Mouse (Mus musculus): ENCODE data around the gene B2m. TPM values are rescaled to one million over a fixed set of nuclear protein-coding genes. Genes with fewer than 3 reads are reported as not detected.
A peak's percentile ranks its signal among the peaks of the same experiment; 100 is the strongest.

B2m gene
- polyA plus RNA-seq, 1 experiment = 1,293 TPM

DNA sequence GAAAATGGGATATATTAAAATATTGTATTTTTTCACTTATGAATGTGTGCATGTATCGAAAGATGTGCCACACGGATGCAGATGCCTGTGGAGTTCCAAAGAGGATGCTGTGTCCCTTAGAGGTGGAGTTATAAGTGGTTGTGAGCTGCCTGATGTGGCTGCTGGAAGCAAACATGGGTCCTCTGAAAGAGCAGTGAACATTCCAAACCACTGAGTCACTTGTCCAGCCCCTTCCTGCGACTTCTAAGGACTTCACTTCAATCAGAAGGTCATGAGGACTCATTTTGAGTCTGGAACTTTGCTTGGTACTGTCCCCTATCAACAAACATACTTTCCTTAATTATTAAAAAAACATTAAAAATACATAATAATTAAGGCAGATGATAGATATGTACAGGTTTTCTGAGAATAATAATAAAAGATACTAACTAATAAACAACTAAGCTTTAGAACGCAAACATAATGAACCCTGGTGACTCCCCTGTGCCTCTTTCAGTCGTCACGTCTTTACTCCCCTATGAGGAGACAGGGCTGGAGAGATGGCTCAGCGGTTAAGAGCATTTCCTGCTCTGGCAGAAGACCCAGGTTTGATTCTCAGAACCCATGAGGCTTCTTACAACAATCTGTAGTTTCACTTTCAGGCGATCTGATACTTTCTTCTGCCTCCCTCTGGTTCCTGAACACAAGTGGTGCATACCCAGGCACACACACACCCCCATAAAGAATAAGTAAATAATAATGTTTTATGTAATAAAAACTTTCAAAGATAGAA, 32.8 kb downstream of the B2m start:
- no peaks in the 10 kb centered on the region for H3K36me3 ChIP-seq (ENCODE audit: control insufficient read depth, insufficient read depth, low read length)
- no peak overlapping the region for H3K4me3 ChIP-seq (ENCODE audit: extremely low read depth, insufficient read depth, insufficient read length)
- 41% methylated on average over 8 of the region's 8 CpGs for WGBS
- no peaks in the 10 kb centered on the region for H3K27me3 ChIP-seq (ENCODE audit: control insufficient read depth, insufficient read depth, low read length)
- TF ChIP-seq CTCF (IDR thresholded peaks at IDR 0.05; ENCODE audit: extremely low read depth, insufficient read depth, insufficient read length, insufficient replicate concordance) (no peak), POLR2A (IDR thresholded peaks at IDR 0.05; ENCODE audit: low read depth, low read length) (no peak)
- peaks cover 3% of the 10 kb centered on the region; the same call in 1 of the 2 replicates for H3K4me1 ChIP-seq (ENCODE audit: control insufficient read depth, insufficient read depth, insufficient read length)
- no peak overlapping the region; the same call in 1 of the 2 replicates for H3K27ac ChIP-seq (ENCODE audit: insufficient read depth, low read length)
- DNase-seq (ENCODE audit: low read depth in 1 of 2, low spot score in 2 of 2) = peak in 1 of 2 experiments; percentile 29

- TF ChIP-seq CTCF (IDR thresholded peaks at IDR 0.05; ENCODE audit: extremely low read depth, insufficient read depth, insufficient read length, insufficient replicate concordance) = no peak
- no peak for TF ChIP-seq POLR2A (IDR thresholded peaks at IDR 0.05; ENCODE audit: low read depth, low read length)
- no peak overlapping the region for H3K4me3 ChIP-seq (ENCODE audit: extremely low read depth, insufficient read depth, insufficient read length)
- H3K27ac ChIP-seq (ENCODE audit: insufficient read depth, low read length) = no peak overlapping the region
- no peak for DNase-seq (ENCODE audit: low read depth in 1 of 2, low spot score in 2 of 2)
- H3K27me3 ChIP-seq (ENCODE audit: control insufficient read depth, insufficient read depth, low read length) = no peaks in the 10 kb centered on the region
- H3K36me3 ChIP-seq (ENCODE audit: control insufficient read depth, insufficient read depth, low read length) = no peaks in the 10 kb centered on the region
- 52% methylated on average over 4 of the region's 4 CpGs for WGBS
- H3K4me1 ChIP-seq (ENCODE audit: control insufficient read depth, insufficient read depth, insufficient read length) = peaks cover 3% of the 10 kb centered on the region; the same call in 1 of the 2 replicates
These were observed 37.6 kb downstream of the B2m start for GRCm38 (mm10) chr2:122185086-122185485.

DNA sequence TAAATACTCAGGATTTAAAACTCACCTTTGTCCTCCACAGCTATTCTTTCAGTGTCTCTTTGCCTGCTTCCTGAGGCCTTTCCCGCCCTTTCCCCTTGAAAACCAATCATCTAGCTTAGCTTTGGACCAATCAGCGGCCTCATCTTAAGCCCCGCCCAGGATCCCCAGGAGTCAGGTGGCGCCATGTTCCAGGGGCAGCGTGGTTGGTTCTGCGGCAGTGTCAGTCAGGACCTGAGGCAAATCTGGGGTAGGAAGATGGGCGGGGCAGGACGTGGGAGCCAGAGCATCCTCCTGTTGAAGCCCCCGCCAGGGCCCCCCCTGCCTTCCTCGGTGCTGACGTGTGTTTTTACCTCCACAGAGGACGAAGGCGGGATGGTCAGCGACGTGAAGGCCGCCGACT, 38.6 kb downstream of the B2m start, which contains the start of the genes Patl2 and Terb2:
Patl2 (minus strand) TSS at position 84 of the 400 bp plus-strand sequence.
Terb2 (plus strand) TSS at position 167 of the 400 bp plus-strand sequence.
- no peak for DNase-seq (ENCODE audit: low read depth in 1 of 2, low spot score in 2 of 2)
- no peak within 1 kb of the TSS for H3K4me3 ChIP-seq (ENCODE audit: extremely low read depth, insufficient read depth, insufficient read length)
- H3K36me3 ChIP-seq (ENCODE audit: control insufficient read depth, insufficient read depth, low read length) = no peaks in the 10 kb centered on the region
- no peak for TF ChIP-seq POLR2A (IDR thresholded peaks at IDR 0.05; ENCODE audit: low read depth, low read length)
- TF ChIP-seq CTCF (IDR thresholded peaks at IDR 0.05; ENCODE audit: extremely low read depth, insufficient read depth, insufficient read length, insufficient replicate concordance) = no peak
- H3K27ac ChIP-seq (ENCODE audit: insufficient read depth, low read length) = no peak within 1 kb of the TSS
- H3K4me1 ChIP-seq (ENCODE audit: control insufficient read depth, insufficient read depth, insufficient read length) = no peaks in the 10 kb centered on the region
- no peaks in the 10 kb centered on the region for H3K27me3 ChIP-seq (ENCODE audit: control insufficient read depth, insufficient read depth, low read length)
- 92% methylated on average over 17 of the region's 17 CpGs for WGBS

GRCm38 (mm10) chr2:122186751-122187150, 39.3 kb downstream of the B2m start:
- no peaks in the 10 kb centered on the region for H3K4me1 ChIP-seq (ENCODE audit: control insufficient read depth, insufficient read depth, insufficient read length)
- no peak for DNase-seq (ENCODE audit: low read depth in 1 of 2, low spot score in 2 of 2)
- H3K4me3 ChIP-seq (ENCODE audit: extremely low read depth, insufficient read depth, insufficient read length) = no peak overlapping the region
- no peaks in the 10 kb centered on the region for H3K36me3 ChIP-seq (ENCODE audit: control insufficient read depth, insufficient read depth, low read length)
- WGBS = 91% methylated on average over 3 of the region's 3 CpGs
- TF ChIP-seq POLR2A (IDR thresholded peaks at IDR 0.05; ENCODE audit: low read depth, low read length) = no peak
- TF ChIP-seq CTCF (IDR thresholded peaks at IDR 0.05; ENCODE audit: extremely low read depth, insufficient read depth, insufficient read length, insufficient replicate concordance) = no peak
- no peaks in the 10 kb centered on the region for H3K27me3 ChIP-seq (ENCODE audit: control insufficient read depth, insufficient read depth, low read length)
- H3K27ac ChIP-seq (ENCODE audit: insufficient read depth, low read length) = no peak overlapping the region

DNA sequence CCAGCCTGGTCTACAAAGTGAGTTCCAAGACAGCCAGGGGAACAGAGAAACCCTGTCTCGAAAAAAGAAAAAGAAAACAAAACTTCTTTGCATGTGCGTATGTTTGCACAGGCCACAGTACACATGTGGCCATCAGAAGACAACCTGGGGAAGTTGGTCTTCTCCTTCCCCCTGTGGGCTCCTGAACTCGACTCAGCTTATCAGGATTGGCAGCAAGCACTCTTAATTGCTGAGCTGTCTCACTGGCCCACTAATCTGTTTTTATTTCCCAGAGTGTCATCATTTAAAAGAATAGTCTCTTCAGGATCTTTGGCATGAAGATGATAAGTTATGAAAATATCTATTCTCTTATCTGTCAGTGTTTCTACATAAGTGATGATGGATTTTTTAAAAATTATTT, 44.4 kb downstream of the B2m start:
- no peak for TF ChIP-seq CTCF (IDR thresholded peaks at IDR 0.05; ENCODE audit: extremely low read depth, insufficient read depth, insufficient read length, insufficient replicate concordance)
- no peak for TF ChIP-seq POLR2A (IDR thresholded peaks at IDR 0.05; ENCODE audit: low read depth, low read length)
- Histone ChIP-seq H3K4me1 (ENCODE audit: control insufficient read depth, insufficient read depth, insufficient read length) (no peaks in the 10 kb centered on the region), H3K4me3 (ENCODE audit: extremely low read depth, insufficient read depth, insufficient read length) (no peak overlapping the region), H3K27me3 (ENCODE audit: control insufficient read depth, insufficient read depth, low read length) (no peaks in the 10 kb centered on the region), H3K27ac (ENCODE audit: insufficient read depth, low read length) (no peak overlapping the region), H3K36me3 (ENCODE audit: control insufficient read depth, insufficient read depth, low read length) (no peaks in the 10 kb centered on the region)
- WGBS = 71% methylated on average over 3 of the region's 3 CpGs
- no peak for DNase-seq (ENCODE audit: low read depth in 1 of 2, low spot score in 2 of 2)

DNA sequence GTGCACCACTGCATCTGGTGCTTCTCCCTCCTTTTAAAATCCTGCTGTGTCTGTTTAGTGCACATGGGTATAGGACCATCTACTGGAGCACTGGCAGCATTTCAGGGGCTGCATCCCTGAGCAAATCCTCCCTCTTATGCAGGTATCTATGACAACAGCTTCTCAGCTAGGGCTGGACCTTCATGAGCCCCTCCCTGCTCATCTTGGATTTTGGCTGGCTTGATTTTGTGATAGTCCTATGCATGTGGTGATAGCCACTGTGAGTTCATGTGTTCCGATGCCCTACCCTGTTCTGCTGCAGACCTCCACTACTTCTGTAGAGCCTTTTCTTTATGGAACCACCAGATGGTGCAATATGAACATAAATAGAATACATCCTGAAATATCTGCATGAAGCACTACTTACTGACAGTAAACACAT, 47.0 kb downstream of the B2m start:
- Histone ChIP-seq H3K27me3 (ENCODE audit: control insufficient read depth, insufficient read depth, low read length) (no peaks in the 10 kb centered on the region), H3K4me3 (ENCODE audit: extremely low read depth, insufficient read depth, insufficient read length) (no peak overlapping the region), H3K4me1 (ENCODE audit: control insufficient read depth, insufficient read depth, insufficient read length) (no peaks in the 10 kb centered on the region), H3K36me3 (ENCODE audit: control insufficient read depth, insufficient read depth, low read length) (no peaks in the 10 kb centered on the region), H3K27ac (ENCODE audit: insufficient read depth, low read length) (no peak overlapping the region)
- TF ChIP-seq POLR2A (IDR thresholded peaks at IDR 0.05; ENCODE audit: low read depth, low read length) (no peak), CTCF (IDR thresholded peaks at IDR 0.05; ENCODE audit: extremely low read depth, insufficient read depth, insufficient read length, insufficient replicate concordance) (no peak)
- peak in 1 of 2 experiments; percentile 14 for DNase-seq (ENCODE audit: low read depth in 1 of 2, low spot score in 2 of 2)
- WGBS = 38% methylated on average over 1 of the region's 1 CpGs

- WGBS = 94% methylated on average over 1 of the region's 1 CpGs
- H3K27me3 ChIP-seq (ENCODE audit: control insufficient read depth, insufficient read depth, low read length) = no peaks in the 10 kb centered on the region
- TF ChIP-seq POLR2A (IDR thresholded peaks at IDR 0.05; ENCODE audit: low read depth, low read length) (no peak), CTCF (IDR thresholded peaks at IDR 0.05; ENCODE audit: extremely low read depth, insufficient read depth, insufficient read length, insufficient replicate concordance) (no peak)
- H3K36me3 ChIP-seq (ENCODE audit: control insufficient read depth, insufficient read depth, low read length) = no peaks in the 10 kb centered on the region
- DNase-seq (ENCODE audit: low read depth in 1 of 2, low spot score in 2 of 2) = no peak
- no peak overlapping the region for H3K4me3 ChIP-seq (ENCODE audit: extremely low read depth, insufficient read depth, insufficient read length)
- no peaks in the 10 kb centered on the region for H3K4me1 ChIP-seq (ENCODE audit: control insufficient read depth, insufficient read depth, insufficient read length)
- no peak overlapping the region for H3K27ac ChIP-seq (ENCODE audit: insufficient read depth, low read length)
These were observed 54.0 kb downstream of the B2m start for GRCm38 (mm10) chr2:122201501-122201900.

Other genes starting within 250 kb of the B2m start
- 2.9 and 3.1 TPM in 2 replicates for gene Ctdspl2, start 191.7 kb upstream of the B2m start, polyA plus RNA-seq (2012; rRNA removed)
- not detected in 2 replicates for gene Mageb3, start 191.6 kb upstream of the B2m start, polyA plus RNA-seq (2012; rRNA removed)
- 3.2 and 4.7 TPM in 2 replicates for gene Eif3j1, start 119.1 kb upstream of the B2m start, polyA plus RNA-seq (2012; rRNA removed)
- 7.1 and 8.5 TPM in 2 replicates for gene Spg11, start 29.3 kb upstream of the B2m start, polyA plus RNA-seq (2012; rRNA removed)
- gene Trim69, start 13.0 kb downstream of the B2m start, polyA plus RNA-seq (2012; rRNA removed) = not detected in 2 replicates
- 0.06 and 0.11 TPM in 2 replicates for gene Patl2, start 38.5 kb downstream of the B2m start, polyA plus RNA-seq (2012; rRNA removed)
- gene Terb2, start 38.6 kb downstream of the B2m start, polyA plus RNA-seq (2012; rRNA removed) = not detected in 2 replicates
- 6.8 and 6.9 TPM in 2 replicates for gene Sord, start 87.1 kb downstream of the B2m start, polyA plus RNA-seq (2012; rRNA removed)
- 0.02 TPM in 1 of 2 replicates, not detected in the other for gene Duox2, start 150.8 kb downstream of the B2m start, polyA plus RNA-seq (2012; rRNA removed)
- gene Duoxa2, start 151.2 kb downstream of the B2m start, polyA plus RNA-seq (2012; rRNA removed) = not detected in 2 replicates
- gene Duoxa1, start 166.0 kb downstream of the B2m start, polyA plus RNA-seq (2012; rRNA removed) = not detected in 2 replicates
- not detected in 2 replicates for gene Duox1, start 168.0 kb downstream of the B2m start, polyA plus RNA-seq (2012; rRNA removed)
- 4.3 and 5.5 TPM in 2 replicates for gene Shf, start 221.5 kb downstream of the B2m start, polyA plus RNA-seq (2012; rRNA removed)

Measured in spleen, adult 2 months (tissue).